Mouse (Mus musculus) spleen, adult 12 weeks (tissue): ENCODE data around the gene Cldn18.

Experiments
- DNase-seq: peaks from one replicate; pipeline ENCODE4 v3.0.0; 2022; ENCODE audit warnings: low spot score

The Cldn18 gene

DNA sequence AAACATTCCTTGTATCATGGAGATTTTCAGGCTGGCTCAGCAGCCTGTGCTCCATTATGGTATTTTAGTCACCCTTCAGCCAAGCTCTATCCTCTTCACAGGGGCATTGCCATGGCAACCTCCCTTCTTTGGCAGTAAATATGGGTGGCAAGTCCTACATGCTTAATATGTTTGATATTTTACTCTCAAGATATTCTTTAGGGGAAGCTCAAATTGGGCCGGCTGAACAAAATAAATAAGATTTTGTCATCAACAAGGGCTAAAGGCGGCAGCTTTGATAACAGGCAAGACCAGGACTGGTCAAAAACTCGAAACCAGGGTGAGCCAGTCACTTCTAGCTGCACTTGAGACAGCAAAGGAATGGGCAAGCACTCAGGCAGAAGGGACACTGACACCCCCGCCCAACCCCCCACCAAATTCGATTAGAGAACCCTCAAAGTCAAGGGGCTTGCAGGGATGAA lies 32.0 kb downstream of the Cldn18 start:
- no peak for DNase-seq

DNA sequence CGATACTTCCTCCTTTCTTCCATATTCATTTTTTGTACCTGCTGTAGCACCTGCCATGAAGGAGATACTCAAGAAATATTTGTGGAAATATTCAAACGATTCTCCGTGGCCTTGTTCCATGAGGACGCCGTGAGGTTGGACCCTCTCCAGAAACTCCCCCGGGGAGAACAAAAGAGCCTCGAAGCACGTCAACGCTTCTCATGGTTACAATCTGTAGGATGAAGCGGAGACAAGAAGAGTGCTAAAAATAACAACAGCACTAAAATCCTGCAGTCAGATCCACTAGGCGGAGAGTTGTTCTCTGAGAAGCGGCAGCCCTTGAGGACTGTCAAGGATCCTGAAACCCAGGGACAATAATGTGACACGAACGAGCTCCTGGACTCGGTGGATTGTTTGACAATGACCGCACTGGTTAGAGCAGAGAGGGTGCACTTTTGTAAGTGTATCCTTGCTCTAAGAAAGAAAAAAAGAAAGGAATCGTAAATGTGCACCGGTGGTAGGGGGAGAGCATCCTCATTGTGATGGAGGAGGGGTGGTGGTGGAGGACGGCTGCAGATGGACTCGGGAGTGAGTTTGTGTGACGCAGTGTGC lies 35.0 kb downstream of the Cldn18 start:
- no peak for DNase-seq

DNA sequence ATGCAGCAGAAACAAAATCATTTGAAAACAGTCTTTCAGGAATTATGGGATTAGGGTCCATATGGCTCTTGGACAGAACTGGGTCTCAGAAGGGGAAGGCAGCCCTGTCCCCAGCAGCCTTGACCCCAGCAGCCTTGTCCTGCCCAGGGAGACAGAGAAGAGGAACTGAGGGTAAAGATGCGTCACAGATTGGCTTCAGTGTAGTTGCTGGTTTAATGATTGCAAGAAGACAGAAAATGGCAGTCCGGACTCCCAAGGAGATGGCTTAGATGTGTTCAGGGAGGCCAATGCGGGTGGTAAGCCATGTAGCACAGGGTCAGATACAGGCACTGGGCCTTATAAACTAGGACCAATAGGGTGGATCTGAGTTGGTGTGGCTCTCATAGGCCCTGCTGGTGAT lies 41.4 kb downstream of the Cldn18 start:
- DNase-seq = no peak

DNA sequence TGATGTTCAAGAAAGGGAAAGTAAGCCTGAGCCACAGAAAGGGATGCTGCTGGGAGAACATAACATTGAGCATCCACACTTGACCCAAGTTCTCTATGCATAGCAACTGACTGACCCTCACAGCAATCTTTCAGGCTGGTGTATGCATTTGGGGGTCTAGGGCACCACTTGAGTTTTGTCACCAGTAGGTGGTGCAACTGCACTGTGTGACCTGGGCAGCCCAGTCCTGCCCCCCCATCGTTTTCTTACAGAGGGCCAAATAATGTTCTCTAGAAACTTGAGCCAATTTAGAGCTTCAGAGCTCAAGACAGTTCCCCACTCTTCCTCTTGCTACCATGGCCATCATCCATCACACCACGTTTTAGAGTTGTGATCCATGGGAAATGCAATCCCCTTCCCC lies 45.5 kb downstream of the Cldn18 start:
- no peak for DNase-seq

DNA sequence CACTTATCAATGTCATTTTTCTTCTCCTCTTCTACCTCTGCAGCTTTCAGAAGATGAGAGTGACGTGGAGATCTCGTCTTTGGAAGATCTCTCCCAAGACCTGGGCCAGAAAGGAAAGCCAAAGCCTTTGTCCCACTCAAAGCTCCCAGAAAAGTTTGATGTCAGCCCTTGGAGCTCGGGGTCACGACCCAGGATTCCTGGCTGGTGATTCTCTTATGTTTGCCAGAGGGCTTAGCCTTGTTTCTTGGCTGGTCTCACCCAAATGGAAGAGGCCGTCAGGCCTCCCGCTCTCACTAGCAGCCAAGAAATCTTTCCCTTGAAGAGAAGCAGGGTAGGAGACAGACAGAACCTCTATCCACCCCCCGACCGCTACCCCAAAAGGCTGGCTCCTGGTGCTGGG lies 49.5 kb downstream of the Cldn18 start:
- no peak for DNase-seq

DNA sequence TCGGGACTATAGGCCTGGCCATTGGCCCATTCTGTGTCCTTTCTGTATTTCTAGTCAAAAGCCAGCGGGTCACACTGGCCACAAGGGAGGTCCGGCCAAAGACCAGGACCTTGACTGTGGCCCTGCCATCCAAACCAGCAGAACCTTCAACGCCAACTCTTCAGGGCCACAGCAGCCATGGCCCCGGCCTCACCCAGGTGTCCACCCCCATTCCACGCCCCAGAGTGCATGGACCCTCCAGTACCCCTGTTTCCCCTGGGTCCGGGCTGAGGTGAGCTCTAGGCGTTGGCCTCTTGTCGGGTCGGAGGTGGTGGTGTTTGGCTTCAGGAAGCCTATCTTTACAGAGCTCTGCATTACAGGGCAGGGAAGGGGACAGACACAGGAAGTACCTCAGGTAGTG lies 54.2 kb downstream of the Cldn18 start:
- no peak for DNase-seq

DNA sequence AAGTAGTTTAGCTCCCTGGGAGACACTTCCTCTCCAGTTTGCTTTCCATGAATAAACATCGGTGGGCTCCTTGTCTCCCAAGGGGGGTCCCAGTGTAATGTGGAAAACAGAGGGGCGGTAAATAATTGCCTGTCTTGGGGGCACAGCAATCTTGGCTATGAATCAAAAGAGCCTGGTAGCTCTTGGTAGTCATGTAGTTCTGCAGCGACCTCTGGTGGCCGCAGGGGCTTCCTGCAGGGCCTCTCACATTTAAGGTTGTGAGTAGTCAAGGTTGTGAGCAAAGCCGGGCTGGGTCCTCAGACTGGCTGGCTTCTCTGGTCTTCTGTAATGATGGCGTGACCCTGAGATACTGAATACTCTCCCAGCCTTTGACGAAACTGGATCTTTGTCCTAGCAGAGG lies 54.7 kb downstream of the Cldn18 start:
- peak; percentile 17 for DNase-seq

DNA sequence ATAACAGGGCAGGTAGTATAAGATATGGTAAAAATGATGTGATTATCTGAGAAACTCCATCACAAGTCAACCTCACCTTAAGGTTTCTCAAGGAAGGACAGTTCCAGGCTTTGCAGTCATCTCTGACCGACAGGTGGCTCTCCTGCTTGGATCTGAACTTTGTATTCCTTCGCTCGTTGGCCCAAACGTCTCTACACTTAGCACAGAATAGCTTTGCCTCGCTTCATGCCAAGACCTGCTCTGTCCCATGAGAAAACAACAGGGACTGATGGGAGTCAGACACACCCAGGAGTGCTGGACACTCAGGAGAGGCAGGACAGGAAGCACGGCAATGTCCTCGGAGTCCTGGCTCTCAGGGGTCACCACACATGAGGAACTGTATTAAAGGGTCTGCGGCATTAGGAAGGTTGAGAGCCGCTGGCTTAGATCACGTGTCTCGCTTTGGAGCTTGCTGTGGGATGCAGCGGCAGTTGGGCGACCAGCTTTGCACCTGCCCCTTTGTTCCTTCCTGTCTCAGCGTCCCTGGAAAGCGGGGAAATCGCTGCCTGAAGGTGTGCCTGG lies 55.4 kb downstream of the Cldn18 start:
- DNase-seq = no peak

DNA sequence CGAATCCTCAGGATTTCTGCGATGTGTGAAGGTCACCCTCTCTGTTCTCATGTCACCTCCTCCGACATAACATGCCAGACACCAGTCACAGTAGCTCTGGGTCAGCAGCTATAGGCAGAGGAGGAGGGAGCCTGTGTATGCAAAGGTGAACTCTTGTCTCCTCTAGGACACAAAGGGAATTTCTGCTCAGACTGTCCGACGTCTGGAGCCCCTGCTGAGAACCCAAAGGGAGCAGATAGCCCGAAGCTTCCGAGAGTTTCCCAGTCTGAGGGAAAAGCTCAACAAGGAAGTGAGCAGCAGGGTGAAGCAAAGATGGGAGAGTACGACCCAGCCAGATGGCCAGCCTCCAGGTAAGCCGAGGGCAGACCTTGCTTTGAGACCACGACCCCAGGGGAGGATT lies 56.3 kb downstream of the Cldn18 start:
- DNase-seq = no peak

DNA sequence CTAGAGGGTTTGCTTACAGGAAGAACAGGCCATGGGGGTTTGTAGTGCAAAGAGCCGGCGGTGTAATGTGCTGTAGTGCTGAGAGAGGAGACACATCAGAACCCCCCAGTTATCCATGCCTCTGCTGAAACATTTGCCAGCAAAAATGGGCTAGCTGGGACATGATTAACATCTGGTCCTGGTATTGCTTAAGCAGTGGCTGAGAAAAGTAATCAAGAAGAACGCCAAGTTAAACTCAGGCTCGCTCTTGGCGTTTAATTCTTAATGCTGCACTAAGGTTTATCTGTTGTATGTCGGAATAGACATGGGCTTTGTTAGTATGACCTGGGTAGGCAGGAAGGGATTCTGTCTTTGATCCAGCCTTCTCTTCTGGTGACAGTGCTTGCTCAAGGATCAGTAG lies 71.0 kb downstream of the Cldn18 start:
- no peak for DNase-seq

DNA sequence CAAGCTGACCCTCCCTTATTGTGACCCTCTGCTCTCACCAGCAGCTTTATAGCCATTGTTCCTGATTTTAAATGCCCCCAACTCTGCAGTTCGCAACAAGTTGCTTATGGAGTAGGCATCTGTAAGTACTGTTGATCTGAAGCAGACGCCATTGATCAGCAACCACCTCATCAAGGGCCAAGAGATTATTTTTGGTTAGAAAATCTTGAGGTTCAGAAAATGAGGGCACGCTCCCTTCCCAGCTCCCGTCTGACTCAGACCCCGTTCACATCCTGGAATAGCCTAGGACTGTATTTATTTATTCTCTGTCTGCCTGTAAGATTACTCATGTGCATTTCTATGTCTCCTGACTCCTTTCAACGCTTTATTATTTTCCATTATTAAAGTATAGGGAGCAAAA lies 71.7 kb downstream of the Cldn18 start:
- no peak for DNase-seq

DNA sequence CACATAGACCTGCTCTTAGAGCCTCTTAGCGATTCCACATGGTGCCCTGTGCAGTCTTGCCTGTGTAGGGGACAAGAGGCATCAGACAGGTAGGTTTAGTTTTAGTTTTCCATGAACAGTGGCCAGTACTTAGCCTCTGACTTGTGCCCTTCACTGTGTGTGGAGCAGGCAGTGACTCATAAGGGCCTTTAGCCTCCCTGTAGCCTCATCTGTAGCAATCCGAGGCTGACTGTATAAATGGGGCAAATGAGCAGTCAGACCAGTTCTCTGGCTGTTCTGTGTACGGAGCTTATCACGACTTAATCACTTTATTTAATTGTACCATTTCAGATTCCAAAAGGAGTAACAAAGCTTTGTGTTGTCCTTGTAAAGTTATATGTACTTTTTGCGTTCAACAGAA lies 77.1 kb downstream of the Cldn18 start:
- DNase-seq = no peak
